Mouse (Mus musculus) hindbrain, embryonic 11.5 days (tissue): ENCODE measurements around the gene Sec61a2. TPM values are rescaled to one million over a fixed set of nuclear protein-coding genes. Genes with fewer than 3 reads are reported as not detected.

ENCODE experiments used
- ATAC-seq: fragments of 200-750 bp; cut with Nextera tagmentation; 2 replicates; pipeline ENCODE4 v1.8.0; 2017; ENCODE audit warnings: mild to moderate bottlenecking, moderate TSS enrichment, moderate library complexity; ENCODE audit not compliant: low FRiP score
- DNase-seq: peaks from one replicate; pipeline ENCODE4 v3.0.0-alpha.2; 2015; ENCODE audit warnings: low spot score
- H3K27ac ChIP-seq: fragments of 300-500 bp; sonication (generic); 2 replicates; pipeline ENCODE4 v1.5.1; 2014; ENCODE audit warnings: mild to moderate bottlenecking, low read depth, low read length
- H3K27me3 ChIP-seq: fragments of 300-500 bp; sonication (generic); 2 replicates; pipeline ENCODE4 v1.6.1; 2014; ENCODE audit warnings: mild to moderate bottlenecking, low read length, moderate library complexity, mixed read lengths; ENCODE audit not compliant: control insufficient read depth, insufficient read depth
- H3K36me3 ChIP-seq: fragments of 300-500 bp; sonication (generic); 2 replicates; pipeline ENCODE4 v1.6.1; 2014; ENCODE audit warnings: mild to moderate bottlenecking, low read length, moderate library complexity, mixed read lengths; ENCODE audit not compliant: control insufficient read depth, insufficient read depth
- H3K4me1 ChIP-seq: fragments of 300-500 bp; sonication (generic); replicated peaks from 2 replicates; pipeline ENCODE4 v1.6.1; 2014; ENCODE audit warnings: low read length, mixed read lengths; ENCODE audit not compliant: control insufficient read depth, insufficient read depth
- H3K4me2 ChIP-seq: fragments of 300-500 bp; sonication (generic); replicated peaks from 2 replicates; pipeline ENCODE4 v1.6.1; 2014; ENCODE audit warnings: mild to moderate bottlenecking, low read depth, low read length
- H3K4me3 ChIP-seq: fragments of 300-500 bp; sonication (generic); 2 replicates; pipeline ENCODE4 v1.5.1; 2014; ENCODE audit warnings: low read depth, low read length
- H3K9ac ChIP-seq: fragments of 300-500 bp; sonication (generic); 2 replicates; pipeline ENCODE4 v1.6.1; 2014; ENCODE audit warnings: low read depth, low read length
- H3K9me3 ChIP-seq: fragments of 300-500 bp; sonication (generic); 2 replicates; pipeline ENCODE4 v1.6.1; 2016; ENCODE audit warnings: low read length; ENCODE audit not compliant: control insufficient read depth
- WGBS: fragments of 180-500 bp; shearing (Covaris S2); extraction: QIAGEN DNeasy Blood & Tissue Kit; methylation state at CpG from one replicate; pipeline ENCODE4 v1.1.7; 2014; 5-methylcytosine and 5-hydroxymethylcytosine counted together
- polyA plus RNA-seq: library from polyadenylated mRNA; unstranded; fragments of >200 nt; fragmentation: Nextera tagmentation; extraction: Ambion mirVana; gene quantifications from 2 replicates; pipeline ENCODE4 v1.2.1, GENCODE M21; 2014

The Sec61a2 gene
- polyA plus RNA-seq, 1 experiment from 2014 or later: 85.9 TPM

DNA sequence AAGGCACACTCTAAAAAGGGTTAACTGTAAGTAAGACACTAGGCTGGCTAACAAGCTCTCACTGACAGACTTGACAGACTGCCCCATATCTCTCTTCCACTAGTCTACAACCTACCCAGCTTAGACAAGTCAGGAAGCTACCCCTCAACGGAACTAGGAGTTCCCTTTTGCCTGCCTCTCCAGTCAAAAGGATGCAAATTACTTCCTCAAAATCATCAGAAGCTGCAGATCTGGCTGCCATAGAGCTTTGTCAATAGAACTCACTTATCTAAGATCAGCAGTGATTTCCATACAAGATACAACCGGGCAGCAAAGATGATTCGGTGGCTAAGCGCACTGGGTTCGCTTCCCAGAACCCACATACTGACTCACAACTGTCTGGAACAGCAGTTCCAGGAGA, 70.5 kb downstream of the Sec61a2 start:
- no peak for DNase-seq
- Histone ChIP-seq H3K27me3 (no peaks in the 10 kb centered on the region), H3K27ac (no peak overlapping the region), H3K9me3 (no peaks in the 10 kb centered on the region), H3K9ac (no peak overlapping the region), H3K36me3 (peaks cover 8% of the 10 kb centered on the region; the same call in 1 of the 2 replicates), H3K4me1 (no peaks in the 10 kb centered on the region), H3K4me3 (no peak overlapping the region), H3K4me2 (no peak overlapping the region)
- ATAC-seq: no peak
- 93% methylated on average over 5 of the region's 5 CpGs for WGBS

DNA sequence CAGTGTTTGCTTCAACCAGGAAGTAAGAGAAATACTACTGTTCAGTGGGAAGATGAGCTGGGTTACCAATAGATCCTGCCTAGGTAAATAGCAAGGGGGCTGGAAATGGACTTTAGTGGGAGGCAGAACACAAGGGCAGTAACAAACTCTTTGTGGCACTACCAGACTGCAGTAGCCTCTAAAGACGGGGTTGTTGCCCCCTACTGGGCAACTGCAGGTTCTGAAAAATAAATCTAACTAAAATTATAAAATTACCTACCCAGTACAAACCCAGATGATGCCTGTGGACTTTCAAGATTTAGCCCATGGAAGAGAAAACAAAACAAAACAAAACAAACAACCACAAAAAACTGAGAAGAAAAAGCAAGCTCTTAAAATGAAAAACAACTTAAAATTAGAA, 71.0 kb downstream of the Sec61a2 start:
- peak; percentile 10 for DNase-seq
- Histone ChIP-seq H3K4me2 (no peak overlapping the region), H3K27me3 (no peaks in the 10 kb centered on the region), H3K36me3 (peaks cover 8% of the 10 kb centered on the region; the same call in 1 of the 2 replicates), H3K9me3 (no peaks in the 10 kb centered on the region), H3K9ac (no peak overlapping the region), H3K4me3 (no peak overlapping the region), H3K27ac (no peak overlapping the region), H3K4me1 (no peaks in the 10 kb centered on the region)
- no peak for ATAC-seq
- 38% methylated on average over 1 of the region's 1 CpGs for WGBS

DNA sequence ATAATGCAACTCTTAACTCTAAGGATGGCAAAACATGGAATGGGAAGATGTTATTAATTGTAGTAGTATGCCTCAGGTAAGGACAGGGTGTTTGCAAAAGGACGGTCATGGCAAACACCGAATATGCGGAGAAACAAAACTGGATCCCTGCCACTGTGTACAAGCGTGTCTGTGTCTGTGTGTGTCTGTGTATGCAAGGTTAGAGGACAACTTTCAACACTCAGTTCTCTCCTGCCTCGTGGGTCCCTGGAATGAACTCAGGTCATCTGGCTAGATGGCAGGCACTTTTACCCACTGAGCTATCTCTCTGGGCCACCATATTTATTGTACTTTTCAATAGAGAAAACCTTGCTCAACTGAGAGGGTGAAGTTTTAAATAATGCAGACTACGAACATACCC, 72.8 kb downstream of the Sec61a2 start:
- DNase-seq (no peak), ATAC-seq (no peak)
- H3K9me3 ChIP-seq: no peaks in the 10 kb centered on the region
- H3K27me3 ChIP-seq: no peaks in the 10 kb centered on the region
- H3K4me2 ChIP-seq: no peak overlapping the region
- no peaks in the 10 kb centered on the region for H3K4me1 ChIP-seq
- no peak overlapping the region for H3K9ac ChIP-seq
- no peak overlapping the region for H3K4me3 ChIP-seq
- WGBS: 98% methylated on average over 6 of the region's 6 CpGs
- no peak overlapping the region for H3K27ac ChIP-seq
- H3K36me3 ChIP-seq: peaks cover 8% of the 10 kb centered on the region; the same call in 1 of the 2 replicates

DNA sequence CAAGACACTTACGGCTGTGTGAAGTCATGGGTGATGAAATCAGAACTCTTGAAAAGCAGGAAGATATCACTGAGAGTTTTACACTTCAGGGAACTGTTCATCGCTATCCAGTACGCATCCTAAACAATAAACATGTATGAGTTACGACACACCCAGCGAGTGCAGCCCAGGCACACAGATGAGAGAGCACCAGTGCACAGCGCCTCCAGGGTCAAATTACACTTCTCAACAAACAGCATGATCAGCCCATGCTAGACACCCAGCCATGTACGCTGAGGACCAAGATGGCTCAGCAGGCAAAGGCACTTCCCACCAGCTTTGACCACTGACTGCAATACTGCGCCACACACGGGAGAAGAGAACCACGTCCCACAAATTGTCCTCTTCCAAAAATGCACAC, 74.0 kb downstream of the Sec61a2 start:
- H3K4me1 ChIP-seq: no peaks in the 10 kb centered on the region
- no peak overlapping the region for H3K4me3 ChIP-seq
- no peak overlapping the region for H3K4me2 ChIP-seq
- DNase-seq (no peak), ATAC-seq (no peak)
- H3K27ac ChIP-seq: no peak overlapping the region
- H3K27me3 ChIP-seq: no peaks in the 10 kb centered on the region
- WGBS: 92% methylated on average over 10 of the region's 10 CpGs
- no peak overlapping the region for H3K9ac ChIP-seq
- 0 out of 2 replicates have a peak, but pooled peaks cover 2% of the 10 kb centered on the region for H3K36me3 ChIP-seq
- H3K9me3 ChIP-seq: no peaks in the 10 kb centered on the region

Other genes starting within 250 kb of the Sec61a2 start
- 2.2 and 2.7 TPM in 2 replicates for gene Camk1d, start 180.9 kb downstream of the Sec61a2 start, polyA plus RNA-seq
- 81.1 and 92.1 TPM in 2 replicates for gene Nudt5, start 50.4 kb downstream of the Sec61a2 start, polyA plus RNA-seq
- gene Cdc123, start 50.3 kb downstream of the Sec61a2 start, polyA plus RNA-seq: 311 and 312 TPM in 2 replicates
- gene Gm13199, start 32.5 kb downstream of the Sec61a2 start, polyA plus RNA-seq: 1.8 and 2.3 TPM in 2 replicates
- 3.8 and 8.4 TPM in 2 replicates for gene Dhtkd1, start 47.4 kb upstream of the Sec61a2 start, polyA plus RNA-seq
- gene Upf2, start 56.0 kb upstream of the Sec61a2 start, polyA plus RNA-seq: 11.9 and 14.4 TPM in 2 replicates
- gene Proser2, start 234.8 kb upstream of the Sec61a2 start, polyA plus RNA-seq: 2.3 and 3.4 TPM in 2 replicates